Mouse (Mus musculus) left cerebral cortex, postnatal 25 days (tissue): ENCODE data around the gene H2afx. TPM values are rescaled to one million over a fixed set of nuclear protein-coding genes. Genes with fewer than 3 reads are reported as not detected.
"Not testable (repeated sequence)": the region's sequence is repeated elsewhere in the genome, so short reads cannot be mapped to it uniquely, and the experiment has no call there.

Experiments used
- DNase-seq, 2 experiments: peaks; one replicate each; pipeline ENCODE4 v3.0.0; 2022; ENCODE audit warnings: low spot score in 2 of 2, mixed read lengths in 1 of 2
- intact Hi-C: fragments of 180-260 bp; cut with DNase I; formaldehyde crosslinking; loops from one replicate; pipeline ENCODE4 v1.15.1; 2025
- total RNA-seq, 2 experiments: library from RNA; stranded (reverse); gene quantifications; 2 replicates each; pipeline ENCODE4 v1.2.3; 2021

Gene H2afx
- total RNA-seq, 2 experiments from 2014 or later, result 56.6 to 56.8 TPM

DNA sequence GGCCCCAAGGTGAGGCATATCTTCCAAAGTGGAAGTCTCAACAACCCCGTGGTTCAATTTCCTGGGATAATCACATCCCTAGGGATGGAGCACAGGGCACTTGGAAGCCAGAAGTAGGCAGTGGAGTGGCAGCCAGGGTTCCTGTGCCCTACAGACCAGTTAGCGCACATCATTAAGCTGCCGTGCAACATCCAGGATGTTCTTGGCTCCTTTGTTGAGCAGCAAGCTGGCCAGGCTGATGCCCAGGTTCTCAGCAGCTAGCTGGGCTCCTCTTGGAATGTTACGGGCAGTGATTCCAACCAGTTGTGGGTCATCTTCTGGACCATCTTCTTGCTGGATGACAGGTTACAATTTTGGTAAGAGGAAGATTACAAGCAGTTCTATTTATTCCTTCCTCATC, 2.0 kb downstream of the H2afx start:
- DNase-seq, intact Hi-C loops: not testable (repeated sequence)

DNA sequence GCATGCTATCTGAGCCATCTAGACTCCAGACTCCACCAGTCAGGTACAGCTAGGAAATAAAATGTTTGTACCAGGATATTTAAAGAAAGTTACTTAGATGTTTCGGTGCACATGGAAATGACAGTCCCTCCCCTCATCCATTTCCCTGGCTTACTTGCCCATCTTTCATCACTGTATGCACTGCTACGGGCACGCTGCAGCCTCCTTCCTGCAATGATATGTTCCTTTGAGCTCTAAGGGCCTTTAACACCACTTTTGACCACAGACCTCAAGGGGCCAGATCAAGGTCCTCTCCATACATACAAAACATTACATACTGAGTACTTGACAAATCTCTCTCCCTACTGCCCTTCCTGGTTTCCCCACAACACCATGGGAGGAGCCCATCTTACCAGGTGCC, 2.5 kb downstream of the H2afx start:
- intact Hi-C loops, result no loop called here
- no peak for DNase-seq

DNA sequence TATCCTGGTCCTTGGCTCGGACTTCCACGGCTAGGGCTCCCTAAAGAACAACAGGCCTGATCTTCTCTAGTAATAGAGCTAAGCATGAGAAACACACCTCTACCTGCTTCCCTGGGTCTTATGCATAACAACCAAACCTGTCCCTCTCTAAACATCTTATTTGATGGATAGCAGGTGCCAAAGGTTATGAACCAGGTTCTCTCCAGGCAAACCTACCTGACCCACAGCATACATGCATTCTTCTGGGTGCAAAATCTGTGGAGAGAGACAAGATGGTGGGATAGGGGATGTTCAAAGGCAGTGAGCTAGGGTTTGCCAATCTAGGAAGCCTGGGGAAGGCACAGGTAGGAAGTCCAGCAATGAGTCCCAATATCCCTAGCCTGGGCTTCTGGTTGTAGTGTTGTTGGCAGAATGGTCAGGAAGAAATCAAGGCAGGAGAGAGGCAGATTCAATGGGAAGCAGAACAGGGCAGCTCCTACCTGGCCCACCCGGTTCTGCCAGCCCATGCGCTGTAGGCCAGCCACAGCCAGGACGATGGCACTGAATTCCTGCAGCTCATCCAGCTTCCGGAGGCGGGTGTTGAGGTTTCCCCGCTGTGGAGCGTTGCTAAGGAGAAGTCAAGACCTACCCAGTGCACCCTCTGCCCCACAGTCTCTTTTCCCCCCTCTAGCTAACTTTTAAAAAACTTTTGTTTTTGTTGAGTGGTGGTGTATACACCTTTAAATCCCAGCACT, 3.1 kb downstream of the H2afx start:
- no peak for DNase-seq
- intact Hi-C loops, result no loop called here

DNA sequence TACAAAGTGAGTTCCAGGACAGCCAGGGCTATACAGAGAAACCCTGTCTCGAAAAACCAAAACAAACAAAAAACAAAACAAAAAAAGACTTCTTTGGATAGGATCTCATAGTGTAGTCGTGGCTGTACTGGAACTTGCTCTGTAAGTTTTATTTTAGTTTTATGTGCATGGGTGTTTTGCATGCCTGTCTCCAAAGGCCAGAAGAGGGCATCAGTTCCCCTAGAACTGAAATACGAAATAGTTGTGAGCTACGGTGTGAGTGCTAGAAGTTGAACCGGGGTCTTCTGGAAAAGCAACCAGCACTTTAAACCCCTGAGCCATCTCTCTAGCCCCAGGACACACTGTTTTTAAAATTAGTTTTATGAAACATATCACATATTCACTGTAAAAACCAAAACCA, 4.1 kb downstream of the H2afx start:
- intact Hi-C loops, result no loop called here

DNA sequence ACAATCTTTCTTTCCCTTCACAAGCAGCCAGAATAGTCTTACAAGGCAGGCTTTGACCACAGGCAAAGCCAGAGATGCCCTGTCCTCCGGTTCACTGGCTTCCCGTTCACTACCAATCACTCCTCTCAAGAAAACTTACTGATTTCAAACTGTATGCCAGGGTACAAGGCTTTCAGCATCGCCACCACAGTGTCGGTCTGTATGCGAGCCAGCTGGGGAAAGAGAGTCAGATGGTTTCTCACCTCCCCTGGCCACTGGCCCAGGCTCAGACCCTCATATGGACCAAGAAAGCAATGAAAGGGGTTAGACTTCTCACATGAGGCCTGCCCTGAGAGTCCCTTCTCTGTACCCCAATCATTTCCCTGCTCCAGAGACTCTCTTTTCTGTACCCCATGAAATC, 7.0 kb downstream of the H2afx start:
- DNase-seq, result no peak
- intact Hi-C loops, result no loop called here

More for the DNA sequence above, 4.1 kb downstream of the H2afx start:
- no peak for DNase-seq

DNA sequence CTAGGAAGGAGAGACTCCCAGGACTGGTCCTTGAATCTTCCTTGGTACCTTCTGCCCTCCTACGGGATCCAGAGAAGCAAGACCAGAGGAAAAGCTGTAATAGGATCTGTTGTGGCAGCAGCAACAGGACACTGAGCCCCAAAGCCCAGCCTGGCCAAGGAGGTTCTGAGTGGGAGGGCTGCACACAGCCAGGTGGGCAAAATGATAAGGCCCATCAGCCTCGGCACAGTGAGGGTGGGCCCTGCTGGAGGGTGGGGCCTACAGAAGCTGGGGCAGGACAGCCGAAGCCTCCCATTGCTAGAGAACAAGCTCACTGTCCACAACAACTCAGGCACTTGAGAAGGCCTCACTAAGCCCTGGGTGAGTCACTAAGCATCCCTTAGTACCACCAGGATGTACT, 7.7 kb downstream of the H2afx start:
- intact Hi-C loops, result no loop called here
- DNase-seq, result no peak

DNA sequence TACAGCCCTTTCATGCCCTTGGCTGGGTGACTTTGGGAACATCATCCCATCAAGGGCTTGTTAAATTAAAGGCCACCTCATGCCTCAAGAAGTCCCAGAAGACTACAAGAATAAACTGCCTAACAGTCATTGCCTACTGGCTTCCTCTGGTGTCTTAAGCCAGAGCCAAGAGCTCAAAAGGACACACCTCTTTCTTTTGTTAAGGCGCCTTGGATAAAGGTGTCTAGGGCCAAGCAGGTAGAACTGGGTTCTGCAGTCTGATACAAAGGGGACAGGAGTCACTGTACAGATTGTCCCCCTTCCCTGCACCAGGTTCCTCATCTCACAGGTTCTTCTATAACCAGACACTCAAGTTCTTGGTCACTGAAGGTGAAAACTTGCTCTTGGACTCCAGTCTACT, 8.1 kb downstream of the H2afx start:
- intact Hi-C loops, result no loop called here

DNA sequence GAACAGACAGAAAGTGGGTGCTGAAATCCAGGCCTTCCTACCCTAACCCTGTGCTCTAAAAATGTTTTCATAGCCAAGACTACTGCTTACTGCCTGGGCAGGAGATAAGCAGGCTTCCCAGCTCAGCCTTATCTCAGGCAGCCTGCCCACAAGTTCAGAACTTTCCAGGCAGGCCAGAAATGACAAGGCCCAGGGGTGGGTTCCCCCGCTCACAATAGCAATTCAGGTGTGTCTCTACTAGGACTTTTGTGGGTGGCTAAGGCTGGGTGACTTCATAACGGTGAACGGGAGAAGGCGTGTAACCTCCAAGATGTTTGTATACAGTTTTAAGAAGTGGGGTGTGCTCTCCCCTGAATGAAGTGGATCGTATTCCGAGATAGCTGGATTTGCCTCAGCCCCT, 8.8 kb downstream of the H2afx start:
- no peak for DNase-seq
- intact Hi-C loops, result no loop called here

More for the DNA sequence above, 8.1 kb downstream of the H2afx start:
- no peak for DNase-seq

DNA sequence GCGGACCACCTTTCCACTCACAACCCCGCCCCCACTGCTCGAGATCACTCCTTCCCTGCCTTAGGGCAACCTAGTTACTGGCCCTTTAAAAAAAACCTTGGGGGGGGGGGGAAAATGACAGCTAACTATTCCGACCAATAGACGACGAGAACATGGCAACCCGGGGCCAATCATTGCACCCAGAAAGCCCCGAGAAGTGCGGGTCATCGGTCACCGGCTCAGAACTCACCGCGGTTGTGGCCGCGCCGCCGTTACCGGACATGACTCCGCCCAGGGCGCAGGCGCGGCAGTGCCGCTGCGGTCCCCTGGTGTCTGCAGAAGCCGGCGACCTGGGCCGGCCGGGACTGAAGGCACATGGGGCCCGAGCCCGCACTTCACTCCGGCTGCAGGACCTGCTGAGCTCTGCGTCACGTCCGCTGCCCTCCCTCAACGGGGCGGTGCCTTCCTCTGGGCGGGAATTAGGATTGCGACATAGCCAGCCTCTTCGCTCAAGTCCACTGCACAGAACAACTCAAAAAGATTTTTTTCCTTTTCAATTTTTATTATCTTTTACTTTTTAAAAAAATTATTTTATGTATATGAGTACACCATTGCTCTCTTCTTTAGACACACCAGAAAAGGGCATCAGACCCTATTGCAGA, 9.4 kb downstream of the H2afx start, which contains the start of gene Hmbs:
Gene Hmbs, minus strand, starts transcription at position 448 of the 641 bp plus-strand sequence.
- DNase-seq, result peak; percentile 92 to 94
- intact Hi-C loops, result no loop called here

DNA sequence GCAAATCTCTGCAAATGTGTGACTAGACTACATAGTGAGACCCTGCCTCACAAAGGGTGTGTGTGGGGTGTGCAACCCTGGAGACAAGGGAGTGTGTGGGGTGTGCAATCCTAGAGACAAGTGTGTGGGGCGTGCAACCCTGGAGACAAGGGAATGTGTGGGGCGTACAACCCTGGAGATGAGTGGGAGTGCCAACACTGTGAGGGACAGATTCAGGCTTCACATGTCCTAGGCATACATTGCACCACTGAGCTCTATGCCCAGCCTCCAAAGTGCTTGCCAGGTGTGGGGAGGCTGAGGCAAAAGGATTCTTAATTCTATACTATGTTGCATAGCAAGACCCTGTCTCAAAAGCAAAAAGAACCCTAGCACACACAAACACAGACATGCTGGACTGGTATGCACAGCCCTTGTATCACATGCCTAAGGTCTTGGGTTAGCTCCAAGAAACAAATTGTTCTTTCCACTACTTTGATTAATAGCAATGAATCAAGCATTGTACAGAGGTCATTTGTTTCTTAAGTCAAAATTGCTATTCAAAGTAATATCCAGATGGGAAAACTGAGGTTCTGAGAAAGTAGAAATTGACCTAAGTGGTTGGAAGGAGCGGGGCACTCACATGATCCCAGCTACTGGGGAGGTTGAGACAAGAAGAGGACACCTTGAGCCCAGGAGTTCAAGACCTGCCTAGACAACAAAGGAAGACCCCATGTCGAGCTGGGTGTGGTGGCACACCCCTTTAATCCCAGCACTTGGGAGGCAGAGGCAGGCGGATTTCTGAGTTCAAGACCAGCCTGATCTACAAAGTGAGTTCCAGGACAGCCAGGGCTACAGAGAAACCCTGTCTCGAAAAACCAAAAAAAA, 11.3 kb downstream of the H2afx start:
- peak in 1 of 2 experiments; percentile 50 for DNase-seq

DNA sequence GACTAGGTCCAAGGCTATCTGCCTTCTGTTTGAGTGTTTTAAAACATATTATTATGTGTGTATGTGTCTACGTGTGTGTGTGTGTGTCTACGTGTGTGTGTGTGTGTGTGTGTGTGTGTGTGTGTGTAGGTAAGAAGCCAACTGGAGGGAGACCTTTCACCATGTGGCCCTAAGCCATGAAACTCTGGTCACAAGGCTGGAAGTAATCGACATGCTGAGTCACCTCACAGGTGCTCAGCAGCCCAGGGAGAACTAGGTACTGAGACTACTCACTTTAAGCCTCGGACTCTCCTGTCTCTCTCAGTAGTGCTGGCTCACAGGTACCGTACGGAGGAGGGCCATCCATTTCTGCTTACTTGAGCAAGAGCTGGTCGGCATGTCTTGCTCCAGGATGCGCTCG, 12.7 kb downstream of the H2afx start:
- no peak for DNase-seq
- intact Hi-C loops, result no loop called here

More for the DNA sequence above, 11.3 kb downstream of the H2afx start:
- intact Hi-C loops, result no loop called here

DNA sequence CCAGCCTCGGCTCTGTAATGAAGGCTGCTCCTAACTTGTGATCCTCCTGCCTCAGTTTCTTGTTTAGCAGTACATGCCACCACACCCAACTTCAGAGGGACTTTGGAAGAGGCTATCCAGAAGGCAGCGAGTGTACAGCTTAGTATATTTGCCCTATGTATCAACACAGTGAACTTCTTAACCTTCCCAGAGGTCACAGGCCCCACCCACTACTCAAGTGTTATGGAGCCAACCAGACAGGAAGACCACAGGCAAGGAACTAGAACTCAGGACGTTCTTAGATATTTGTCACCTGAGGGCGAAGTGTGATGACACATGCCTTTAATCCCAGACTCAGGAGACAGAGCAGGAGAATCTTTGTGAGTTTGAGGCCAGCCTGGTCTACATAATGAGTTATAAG, 13.1 kb downstream of the H2afx start:
- intact Hi-C loops, result no loop called here
- no peak for DNase-seq

DNA sequence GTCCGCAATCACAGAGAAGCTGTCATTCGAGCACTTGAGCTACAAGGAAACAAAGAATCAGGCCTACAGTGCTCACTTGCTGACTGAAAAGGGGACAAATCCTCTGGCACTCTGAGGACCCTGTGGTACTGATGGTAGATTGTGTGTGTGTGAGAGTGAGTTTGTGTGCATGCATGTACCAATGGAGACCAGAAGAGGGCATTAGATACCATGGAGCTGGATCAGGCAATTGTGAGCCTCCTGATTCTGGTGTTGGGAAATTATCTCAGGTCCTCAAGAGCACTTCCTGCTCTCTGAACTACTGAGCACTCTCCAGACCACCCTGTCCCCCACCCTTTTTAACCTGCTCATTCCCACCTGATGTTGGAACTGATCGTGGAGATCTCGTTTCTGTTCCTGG, 14.1 kb downstream of the H2afx start:
- no peak for DNase-seq
- intact Hi-C loops, result no loop called here

DNA sequence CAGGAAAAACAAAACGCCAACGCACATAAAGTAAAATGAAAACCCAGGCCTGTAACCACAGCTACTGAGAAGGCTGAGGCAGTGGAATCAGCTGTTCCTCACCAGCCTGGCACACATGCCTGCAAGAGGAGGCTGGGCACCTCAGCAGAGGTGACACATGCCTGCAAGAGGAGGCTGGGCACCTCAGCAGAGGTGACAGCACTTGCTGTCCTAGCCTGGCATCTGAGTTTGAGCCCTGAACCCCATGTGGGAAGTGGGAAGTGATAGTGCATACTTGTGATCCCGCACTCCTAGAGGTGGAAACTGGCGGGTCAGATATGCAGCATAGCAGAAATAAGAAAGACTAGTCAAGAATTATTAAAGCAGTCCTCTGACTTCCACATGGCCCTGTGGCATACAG, 16.9 kb downstream of the H2afx start:
- DNase-seq, result no peak
- intact Hi-C loops, result no loop called here

DNA sequence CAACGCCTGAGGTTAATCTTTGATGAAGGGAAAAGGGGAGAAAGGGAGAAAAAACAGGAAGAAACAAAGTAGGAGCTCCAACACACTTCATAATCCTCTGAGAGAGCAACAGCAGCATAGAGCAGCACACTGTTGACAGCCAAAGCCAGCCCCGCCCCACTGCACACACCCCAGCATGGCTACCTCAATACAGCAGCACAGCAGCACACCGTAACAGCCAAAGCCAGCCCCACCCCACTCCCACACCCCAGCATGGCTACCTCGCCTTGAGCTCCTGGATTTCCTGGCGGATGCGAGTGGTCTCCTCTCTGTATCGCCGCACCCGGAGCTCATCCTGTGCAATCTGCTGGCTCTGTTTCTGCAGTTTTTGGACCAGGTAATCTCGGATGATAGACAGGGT, 17.8 kb downstream of the H2afx start:
- intact Hi-C loops, result no loop called here
- DNase-seq, result no peak

DNA sequence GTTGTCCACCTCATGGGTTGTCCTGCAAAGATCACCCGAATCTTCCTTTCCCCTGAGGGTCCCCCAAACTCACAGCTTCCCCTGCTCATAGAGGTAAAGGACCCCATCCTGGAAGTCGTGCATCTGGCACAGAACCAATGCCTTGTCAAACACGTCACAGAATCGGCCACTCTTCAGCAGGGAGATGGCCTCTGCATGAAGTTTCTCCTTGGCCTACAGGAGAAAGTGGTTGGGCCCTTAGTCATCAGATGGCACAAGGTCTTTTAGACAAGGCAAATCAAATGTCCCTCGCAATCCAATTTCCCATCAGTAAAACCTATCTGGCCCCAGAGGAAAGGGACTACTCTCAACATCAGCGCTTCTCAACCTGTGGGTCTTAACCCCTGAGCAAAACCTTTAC, 18.6 kb downstream of the H2afx start:
- intact Hi-C loops, result no loop called here
- no peak for DNase-seq

DNA sequence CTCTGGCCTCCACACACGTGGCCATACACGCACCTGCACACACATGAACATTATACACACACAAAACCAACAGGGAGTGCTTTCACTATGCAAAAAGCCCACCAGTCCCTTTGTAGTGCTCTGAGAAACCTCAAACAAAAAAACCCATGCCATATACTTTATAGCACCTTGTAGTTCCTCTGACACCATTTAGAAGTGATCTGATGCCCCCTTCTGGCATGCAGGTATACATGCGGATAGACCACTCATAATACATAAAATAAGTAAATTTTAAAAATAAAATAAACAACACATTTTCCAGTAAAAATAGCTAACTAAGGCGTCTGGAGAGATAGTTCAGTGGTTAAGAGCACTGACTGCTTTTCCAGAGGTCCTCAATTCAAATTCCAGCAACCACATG, 22.7 kb downstream of the H2afx start:
- DNase-seq, result no peak
- intact Hi-C loops, result no loop called here

DNA sequence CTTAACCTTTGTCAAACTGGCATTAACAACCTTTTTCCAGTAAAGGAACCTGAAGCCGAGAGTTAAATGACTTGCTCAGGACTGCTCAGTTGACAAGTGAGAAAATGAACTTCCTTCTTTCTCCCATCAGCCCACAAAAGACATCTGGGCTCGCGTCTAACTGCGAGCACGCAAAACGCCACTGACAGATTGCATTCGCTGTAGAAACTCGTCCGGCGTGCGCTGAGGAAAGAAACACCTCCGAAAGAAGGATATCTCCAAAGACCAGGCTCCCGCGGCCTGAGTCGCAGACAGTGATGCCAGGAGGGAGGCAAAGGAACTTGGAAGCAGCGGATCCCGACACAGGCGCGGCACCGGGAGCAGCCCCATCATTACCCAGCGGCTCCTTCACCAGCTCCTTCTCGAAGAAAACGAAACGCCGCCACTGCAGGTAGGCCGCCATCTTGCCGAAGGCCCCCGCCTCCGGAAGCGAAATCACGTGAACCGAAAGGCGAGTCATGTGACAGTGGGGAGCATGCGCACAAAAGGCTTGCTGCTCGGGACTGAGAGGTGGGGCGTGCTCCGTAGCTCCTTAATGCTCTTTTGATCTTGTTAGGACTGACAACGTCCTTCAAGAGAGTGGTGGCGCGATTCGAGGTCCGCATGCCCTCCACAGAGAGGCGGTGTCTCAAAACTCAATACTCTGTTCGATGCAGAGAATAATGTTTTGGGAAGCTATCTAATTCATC, 26.9 kb downstream of the H2afx start, which contains the start of gene Vps11:
Gene Vps11, minus strand, starts transcription at position 481 of the 728 bp plus-strand sequence.
- intact Hi-C loops, result no loop called here
- peak; percentile 91 to 96 for DNase-seq

DNA sequence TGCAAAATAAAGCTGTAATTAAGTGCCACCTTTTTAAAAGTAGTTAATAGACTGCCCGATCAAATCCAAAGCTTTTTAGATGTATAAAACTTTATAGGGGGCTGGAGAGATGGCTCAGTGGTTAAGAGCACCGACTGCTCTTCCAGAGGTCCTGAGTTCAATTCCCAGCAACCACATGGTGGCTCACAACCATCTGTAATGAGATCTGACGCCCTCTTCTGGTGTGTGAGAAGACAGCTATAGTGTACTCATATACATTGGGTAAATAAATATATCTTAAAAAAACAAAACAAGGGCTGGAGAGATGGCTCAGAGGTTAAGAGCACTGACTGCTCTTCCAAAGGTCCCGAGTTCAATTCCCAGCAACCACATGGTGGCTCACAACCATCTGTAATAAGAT, 27.4 kb downstream of the H2afx start:
- intact Hi-C loops, DNase-seq: not testable (repeated sequence)

DNA sequence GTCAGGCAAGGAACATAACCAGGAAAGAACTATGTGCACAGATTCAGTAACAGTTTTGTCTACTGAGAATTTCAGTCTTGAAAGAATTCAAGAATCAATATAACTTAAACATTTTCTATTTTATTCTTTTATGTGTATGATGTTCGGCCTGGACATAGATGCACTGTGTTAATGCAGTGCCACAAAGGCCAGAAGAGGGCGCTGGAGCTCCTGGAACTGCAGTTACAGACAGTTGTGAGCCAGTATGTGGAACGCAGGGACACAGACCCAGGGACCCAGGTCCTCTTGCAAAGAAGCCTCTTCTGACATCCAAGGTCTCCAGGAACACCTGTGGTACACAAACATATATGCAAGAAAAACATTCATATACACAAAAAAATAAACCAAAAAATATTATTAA, 30.0 kb downstream of the H2afx start:
- intact Hi-C loops, result no loop called here
- DNase-seq, result no peak
